Mouse (Mus musculus): ENCODE measurements around the gene Gm5617. TPM values are rescaled to one million over a fixed set of nuclear protein-coding genes. Genes with fewer than 3 reads are reported as not detected.
"Not testable (repeated sequence)": the region's sequence is repeated elsewhere in the genome, so short reads cannot be mapped to it uniquely, and the experiment has no call there.

Gm5617 gene
- polyA plus RNA-seq, 1 experiment = 41.3 TPM

GRCm38 (mm10) chr9:48532730-48533129 is 37.5 kb downstream of the Gm5617 start:
- TF ChIP-seq E2F4 (IDR thresholded peaks at IDR 0.05; ENCODE audit: insufficient read depth) (no peak), POLR2A (IDR thresholded peaks at IDR 0.05; ENCODE audit: insufficient read length, low read depth) (no peak), USF1 (IDR thresholded peaks at IDR 0.05; ENCODE audit: low read depth) (no peak), MAX (IDR thresholded peaks at IDR 0.05; ENCODE audit: low read depth) (no peak), REST (IDR thresholded peaks at IDR 0.05; ENCODE audit: insufficient read depth, insufficient read length) (no peak), CEBPB (IDR thresholded peaks at IDR 0.05; ENCODE audit: insufficient read depth, poor library complexity, severe bottlenecking) (no peak), MYOG (IDR thresholded peaks at IDR 0.05; ENCODE audit: control insufficient read depth in 1 of 3, insufficient read depth in 1 of 3, insufficient read length in 2 of 3, low read depth in 2 of 3) (no peak), TCF12 (IDR thresholded peaks at IDR 0.05; ENCODE audit: insufficient read depth, poor library complexity, severe bottlenecking) (no peak), MYOD1 (IDR thresholded peaks at IDR 0.05; ENCODE audit: control insufficient read depth in 1 of 3, insufficient read length in 2 of 3, low read depth in 2 of 3) (no peak), POLR2AphosphoS2 (IDR thresholded peaks at IDR 0.05; ENCODE audit: insufficient read length, low read depth) (no peak), TCF3 (IDR thresholded peaks at IDR 0.05; ENCODE audit: insufficient read length, low read depth) (no peak), SRF (IDR thresholded peaks at IDR 0.05; ENCODE audit: control insufficient read depth, insufficient read length, low read depth) (no peak)
- Histone ChIP-seq H3ac (ENCODE audit: control insufficient read depth, insufficient read length) (no peak overlapping the region), H3K36me3 (ENCODE audit: control insufficient read depth, insufficient read depth) (no peaks in the 10 kb centered on the region), H3K27me3 (ENCODE audit: control insufficient read depth, insufficient read depth, insufficient read length) (no peaks in the 10 kb centered on the region), H3K4me3 (no peak overlapping the region), H3K79me2 (ENCODE audit: control insufficient read depth, insufficient read depth) (no peaks in the 10 kb centered on the region), H3K4me2 (ENCODE audit: low read depth) (no peak overlapping the region)

GRCm38 (mm10) chr9:48536414-48536813 is 41.2 kb downstream of the Gm5617 start:
- Histone ChIP-seq H3K27me3 (ENCODE audit: control insufficient read depth, insufficient read depth, insufficient read length) (no peaks in the 10 kb centered on the region), H3ac (ENCODE audit: control insufficient read depth, insufficient read length) (no peak overlapping the region), H3K4me2 (ENCODE audit: low read depth) (no peak overlapping the region), H3K36me3 (ENCODE audit: control insufficient read depth, insufficient read depth) (no peaks in the 10 kb centered on the region), H3K79me2 (ENCODE audit: control insufficient read depth, insufficient read depth) (no peaks in the 10 kb centered on the region), H3K4me3 (no peak overlapping the region)
- TF ChIP-seq E2F4 (IDR thresholded peaks at IDR 0.05; ENCODE audit: insufficient read depth) (no peak), MYOD1 (IDR thresholded peaks at IDR 0.05; ENCODE audit: control insufficient read depth in 1 of 3, insufficient read length in 2 of 3, low read depth in 2 of 3) (no peak)

- H3K36me3 ChIP-seq (ENCODE audit: control insufficient read depth, insufficient read depth); H3K4me2 ChIP-seq (ENCODE audit: low read depth); H3ac ChIP-seq (ENCODE audit: control insufficient read depth, insufficient read length): not testable (repeated sequence)
These were observed 42.4 kb downstream of the Gm5617 start for GRCm38 (mm10) chr9:48537616-48538015.

GRCm38 (mm10) chr9:48538044-48538645 is 42.9 kb downstream of the Gm5617 start:
- H3ac ChIP-seq (ENCODE audit: control insufficient read depth, insufficient read length) = no peak overlapping the region
- H3K79me2 ChIP-seq (ENCODE audit: control insufficient read depth, insufficient read depth) = no peaks in the 10 kb centered on the region
- H3K36me3 ChIP-seq (ENCODE audit: control insufficient read depth, insufficient read depth) = no peaks in the 10 kb centered on the region
- no peaks in the 10 kb centered on the region for H3K27me3 ChIP-seq (ENCODE audit: control insufficient read depth, insufficient read depth, insufficient read length)
- no peak for TF ChIP-seq E2F4 (IDR thresholded peaks at IDR 0.05; ENCODE audit: insufficient read depth)
- no peak for TF ChIP-seq CEBPB (IDR thresholded peaks at IDR 0.05; ENCODE audit: insufficient read depth, poor library complexity, severe bottlenecking)
- no peak for TF ChIP-seq MAX (IDR thresholded peaks at IDR 0.05; ENCODE audit: low read depth)
- no peak for TF ChIP-seq TCF3 (IDR thresholded peaks at IDR 0.05; ENCODE audit: insufficient read length, low read depth)
- no peak for TF ChIP-seq USF1 (IDR thresholded peaks at IDR 0.05; ENCODE audit: low read depth)
- TF ChIP-seq MYOG (IDR thresholded peaks at IDR 0.05; ENCODE audit: control insufficient read depth in 1 of 3, insufficient read depth in 1 of 3, insufficient read length in 2 of 3, low read depth in 2 of 3) = no peak
- TF ChIP-seq POLR2AphosphoS2 (IDR thresholded peaks at IDR 0.05; ENCODE audit: insufficient read length, low read depth) = no peak
- TF ChIP-seq POLR2A (IDR thresholded peaks at IDR 0.05; ENCODE audit: insufficient read length, low read depth) = no peak
- TF ChIP-seq MYOD1 (IDR thresholded peaks at IDR 0.05; ENCODE audit: control insufficient read depth in 1 of 3, insufficient read length in 2 of 3, low read depth in 2 of 3) = no peak
- no peak for TF ChIP-seq REST (IDR thresholded peaks at IDR 0.05; ENCODE audit: insufficient read depth, insufficient read length)
- TF ChIP-seq TCF12 (IDR thresholded peaks at IDR 0.05; ENCODE audit: insufficient read depth, poor library complexity, severe bottlenecking) = no peak
- no peak for TF ChIP-seq SRF (IDR thresholded peaks at IDR 0.05; ENCODE audit: control insufficient read depth, insufficient read length, low read depth)
- H3K4me3 ChIP-seq = no peak overlapping the region
- no peak overlapping the region for H3K4me2 ChIP-seq (ENCODE audit: low read depth)

More at GRCm38 (mm10) chr9:48537616-48538015, 42.4 kb downstream of the Gm5617 start:
- not testable (repeated sequence) for H3K4me3 ChIP-seq; H3K27me3 ChIP-seq (ENCODE audit: control insufficient read depth, insufficient read depth, insufficient read length); H3K79me2 ChIP-seq (ENCODE audit: control insufficient read depth, insufficient read depth)

GRCm38 (mm10) chr9:48538688-48539087 is 43.4 kb downstream of the Gm5617 start:
- TF ChIP-seq POLR2A (IDR thresholded peaks at IDR 0.05; ENCODE audit: insufficient read length, low read depth) (no peak), POLR2AphosphoS2 (IDR thresholded peaks at IDR 0.05; ENCODE audit: insufficient read length, low read depth) (no peak), SRF (IDR thresholded peaks at IDR 0.05; ENCODE audit: control insufficient read depth, insufficient read length, low read depth) (no peak), TCF3 (IDR thresholded peaks at IDR 0.05; ENCODE audit: insufficient read length, low read depth) (no peak), MYOD1 (IDR thresholded peaks at IDR 0.05; ENCODE audit: control insufficient read depth in 1 of 3, insufficient read length in 2 of 3, low read depth in 2 of 3) (no peak), E2F4 (IDR thresholded peaks at IDR 0.05; ENCODE audit: insufficient read depth) (no peak), MAX (IDR thresholded peaks at IDR 0.05; ENCODE audit: low read depth) (no peak), MYOG (IDR thresholded peaks at IDR 0.05; ENCODE audit: control insufficient read depth in 1 of 3, insufficient read depth in 1 of 3, insufficient read length in 2 of 3, low read depth in 2 of 3) (no peak), TCF12 (IDR thresholded peaks at IDR 0.05; ENCODE audit: insufficient read depth, poor library complexity, severe bottlenecking) (no peak)
- Histone ChIP-seq H3K27me3 (ENCODE audit: control insufficient read depth, insufficient read depth, insufficient read length) (no peaks in the 10 kb centered on the region), H3K36me3 (ENCODE audit: control insufficient read depth, insufficient read depth) (no peaks in the 10 kb centered on the region), H3K79me2 (ENCODE audit: control insufficient read depth, insufficient read depth) (no peaks in the 10 kb centered on the region), H3K4me3 (no peak overlapping the region), H3ac (ENCODE audit: control insufficient read depth, insufficient read length) (no peak overlapping the region), H3K4me2 (ENCODE audit: low read depth) (no peak overlapping the region)

Other genes starting within 250 kb of the Gm5617 start
- gene Nxpe2, start 142.0 kb upstream of the Gm5617 start, polyA plus RNA-seq (2012; fragmentation: generic; extraction: Trizol) = not detected
- gene Rexo2, start 14.8 kb upstream of the Gm5617 start, polyA plus RNA-seq (2012; fragmentation: generic; extraction: Trizol) = 163 TPM
- 12.3 TPM for gene Rbm7, start 143 bp upstream of the Gm5617 start, polyA plus RNA-seq (2012; fragmentation: generic; extraction: Trizol)
- 4.3 TPM for gene Nnmt, start 109.7 kb downstream of the Gm5617 start, polyA plus RNA-seq (2012; fragmentation: generic; extraction: Trizol)